Mouse (Mus musculus): ENCODE measurements at regions not wholly inside any gene's neighbourhood (a gene's known extent, or its start where the extent isn't known, plus 50 kb on each side); places are given as distances from the start of the nearest gene placed in this dataset.

DNA sequence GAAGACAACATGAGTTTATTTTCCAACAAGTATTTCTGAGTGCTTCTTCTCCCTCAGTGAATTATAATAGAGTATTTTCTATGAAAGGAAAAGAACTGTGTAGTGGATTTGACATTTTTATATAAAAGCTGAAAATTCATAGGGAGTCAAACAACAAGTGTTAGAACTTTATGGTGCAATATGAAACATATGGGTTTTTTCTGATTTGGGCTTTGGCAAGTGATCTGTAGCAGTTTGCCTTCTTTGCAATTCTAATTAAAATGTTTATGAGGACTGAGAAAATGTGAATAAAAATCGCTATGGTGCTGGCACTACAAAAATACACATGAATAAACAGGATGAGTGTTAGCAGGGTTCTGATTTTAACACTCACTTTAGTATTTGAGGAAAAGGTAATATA, 341.0 kb downstream of the Gabrg1 start:
- H3K27ac ChIP-seq, result no peak overlapping the region
- peak in 1 of 2 experiments; percentile 41 for DNase-seq (ENCODE audit: low spot score in 2 of 2)

DNA sequence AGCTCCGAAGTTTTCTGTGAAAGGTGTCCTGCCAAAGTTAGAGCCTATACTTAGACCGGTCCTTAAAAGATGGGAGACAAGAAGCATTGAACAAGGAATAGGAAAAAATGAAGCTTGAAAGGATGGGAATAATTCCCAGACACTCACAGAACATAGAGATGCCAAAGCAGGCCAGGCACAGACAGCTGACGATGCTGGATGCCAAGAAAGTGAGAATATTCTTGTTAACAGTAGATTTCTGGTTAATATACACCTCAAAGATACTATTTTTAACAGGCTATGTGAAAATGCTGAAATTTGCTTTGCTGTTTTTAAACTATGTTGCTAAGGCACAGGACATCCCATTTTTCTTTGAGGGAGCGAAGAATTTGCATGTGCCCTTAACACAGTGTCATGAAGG, 366.3 kb downstream of the Gabrg1 start:
- TF ChIP-seq CTCF (conservative IDR thresholded peaks at IDR 0.05), result no peak
- DNase-seq (ENCODE audit: low spot score in 2 of 2), result peak in 1 of 2 experiments; percentile 10
- Histone ChIP-seq H3K27ac (no peak overlapping the region), H3K4me3 (no peak overlapping the region)

More for the DNA sequence above, 341.0 kb downstream of the Gabrg1 start:
- no peak for TF ChIP-seq CTCF (conservative IDR thresholded peaks at IDR 0.05)
- no peak overlapping the region for H3K4me3 ChIP-seq

DNA sequence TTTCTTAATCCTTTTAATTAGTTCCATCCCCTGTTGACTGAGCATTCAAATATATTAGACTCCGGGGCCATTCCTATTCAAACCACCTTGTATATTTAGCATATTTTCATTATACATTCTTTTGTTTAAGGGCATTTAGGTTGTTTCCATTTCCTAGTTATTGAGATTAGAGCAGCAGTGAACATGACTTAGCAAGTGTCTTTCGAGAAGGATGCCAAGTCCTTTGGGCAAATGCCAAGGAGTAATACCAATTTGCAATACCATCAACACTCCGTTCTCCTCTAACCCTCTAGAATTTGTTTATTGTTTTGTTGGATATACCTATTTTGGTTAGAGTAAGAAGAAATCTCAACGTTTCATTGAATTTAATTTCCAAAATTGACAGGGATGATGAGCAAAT, 407.8 kb downstream of the Gabrg1 start:
- no peak for DNase-seq (ENCODE audit: low spot score in 2 of 2)
- no peak overlapping the region for H3K27ac ChIP-seq
- TF ChIP-seq CTCF (conservative IDR thresholded peaks at IDR 0.05), result no peak
- H3K4me3 ChIP-seq, result no peak overlapping the region

DNA sequence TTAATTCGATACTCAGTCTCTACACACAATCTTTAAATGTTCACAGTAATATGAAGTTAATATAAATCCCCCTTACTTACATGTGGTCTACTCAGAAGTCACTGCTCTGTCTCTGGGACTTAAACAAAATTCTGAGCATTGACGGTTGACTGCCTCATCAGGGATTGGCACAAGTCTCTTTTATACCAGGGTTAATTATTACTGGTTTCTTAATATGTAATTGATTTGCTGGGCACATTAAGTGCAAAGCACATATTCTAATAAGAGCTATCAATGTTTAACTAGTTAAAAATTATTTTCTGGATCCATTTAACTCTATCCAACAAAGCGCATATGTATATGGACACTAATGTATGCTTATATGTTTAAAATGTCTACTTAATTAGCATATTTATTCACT, 441.9 kb downstream of the Gabrg1 start:
- no peak for DNase-seq (ENCODE audit: low spot score in 2 of 2)
- no peak for TF ChIP-seq CTCF (conservative IDR thresholded peaks at IDR 0.05)
- H3K27ac ChIP-seq, result no peak overlapping the region
- H3K4me3 ChIP-seq, result no peak overlapping the region

DNA sequence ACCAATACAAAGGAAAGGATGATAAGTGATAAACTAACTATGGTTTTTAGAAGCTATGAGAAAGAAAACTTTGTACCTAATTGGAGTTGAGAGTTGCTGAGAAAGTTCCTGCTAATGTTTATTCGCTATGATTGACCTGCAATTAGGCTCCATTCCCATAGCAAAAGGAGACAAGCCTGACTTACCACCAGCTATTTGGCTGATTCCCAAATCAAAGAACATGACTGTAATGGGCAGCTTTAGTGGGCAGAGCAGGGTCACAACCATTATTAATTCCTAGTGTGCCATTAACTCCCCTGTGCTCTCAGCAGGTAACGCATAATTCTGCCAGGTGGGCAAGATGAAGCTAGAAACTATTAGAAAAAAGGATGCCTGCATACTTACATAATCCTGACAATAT, 452.5 kb downstream of the Gabrg1 start:
- H3K27ac ChIP-seq, result no peak overlapping the region
- no peak overlapping the region for H3K4me3 ChIP-seq
- TF ChIP-seq CTCF (conservative IDR thresholded peaks at IDR 0.05), result no peak
- DNase-seq (ENCODE audit: low spot score in 2 of 2), result no peak

DNA sequence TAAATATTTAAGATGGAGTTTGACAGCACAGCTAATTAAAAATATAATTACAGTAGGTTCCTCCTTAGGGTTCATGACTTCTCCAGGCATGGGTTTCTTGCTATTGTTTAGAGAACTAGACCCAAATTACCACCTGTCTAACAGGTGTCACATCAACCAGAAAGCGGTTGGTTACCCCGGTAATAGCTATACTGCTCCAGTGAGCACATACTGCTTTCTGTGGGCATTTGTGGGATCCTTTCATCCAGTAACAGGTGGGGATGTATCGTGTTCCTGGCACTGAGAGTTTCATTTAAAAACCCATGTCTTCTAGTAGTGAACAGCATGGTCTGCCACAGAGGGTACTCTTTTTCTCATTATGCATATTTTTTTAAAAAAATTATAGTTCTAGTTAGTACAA, 455.1 kb downstream of the Gabrg1 start:
- DNase-seq (ENCODE audit: low spot score in 2 of 2), result no peak
- no peak for TF ChIP-seq CTCF (conservative IDR thresholded peaks at IDR 0.05)
- H3K27ac ChIP-seq, result no peak overlapping the region
- no peak overlapping the region for H3K4me3 ChIP-seq
